Mouse (Mus musculus): Measurements from ENCODE around the gene Ankmy2. TPM values are rescaled to one million over a fixed set of nuclear protein-coding genes. Genes with fewer than 3 reads are reported as not detected.
"Not testable (repeated sequence)": the region's sequence is repeated elsewhere in the genome, so short reads cannot be mapped to it uniquely, and the experiment has no call there.

Gene Ankmy2
- polyA plus RNA-seq, 1 experiment from 2014 or later = 21.4 TPM

DNA sequence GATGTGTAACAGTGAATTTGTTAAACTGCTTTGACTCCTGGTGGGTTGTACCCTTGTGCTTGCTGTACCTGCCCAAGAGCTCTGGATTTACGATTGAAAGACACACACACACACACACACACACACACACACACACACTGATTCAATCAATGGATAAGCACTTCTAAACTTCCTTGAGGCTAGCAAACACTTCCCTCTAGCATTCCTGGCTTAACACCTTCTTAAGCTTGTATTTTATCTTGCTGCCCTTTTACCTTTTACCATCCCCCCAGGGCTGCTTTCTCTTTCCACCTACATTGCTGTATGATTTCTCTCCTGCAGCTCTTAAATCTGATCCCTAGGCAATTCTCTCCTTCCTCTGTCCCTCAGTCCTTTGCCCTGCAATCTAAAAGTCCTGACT is 8.4 kb downstream of the Ankmy2 start:
- no peak overlapping the region for H3K27ac ChIP-seq
- H3K9me3 ChIP-seq = no peaks in the 10 kb centered on the region
- peaks cover 5% of the 10 kb centered on the region for H3K36me3 ChIP-seq (replicated peaks)
- no peaks in the 10 kb centered on the region for H3K27me3 ChIP-seq (ENCODE audit: poor library complexity, severe bottlenecking)
- DNase-seq (ENCODE audit: extremely low spot score, low spot score) = no peak
- H3K4me3 ChIP-seq = no peak overlapping the region
- peaks cover 14% of the 10 kb centered on the region for H3K4me1 ChIP-seq
- WGBS = 27% methylated on average over 1 of the region's 1 CpGs

DNA sequence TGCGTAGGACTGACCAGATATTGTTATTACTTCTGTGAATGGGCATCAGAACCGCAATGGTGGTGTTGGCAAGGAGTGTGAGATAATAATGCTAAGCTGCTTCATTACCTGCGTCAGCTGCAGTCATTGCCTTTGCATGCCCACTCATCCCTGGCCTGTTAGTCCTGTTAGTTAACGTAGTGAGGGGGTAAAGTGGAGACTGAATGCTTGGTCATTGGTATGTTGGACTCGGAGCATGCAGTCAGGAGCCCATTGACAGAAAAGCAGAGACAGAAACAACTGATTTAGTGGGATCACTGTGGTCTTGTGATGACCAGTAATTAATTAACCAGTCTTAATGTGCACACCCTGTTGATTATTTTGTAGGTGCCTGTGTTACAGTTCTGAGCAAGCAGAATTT is 20.3 kb downstream of the Ankmy2 start:
- WGBS = 96% methylated on average over 5 of the region's 5 CpGs
- H3K4me3 ChIP-seq = no peak overlapping the region
- DNase-seq (ENCODE audit: extremely low spot score, low spot score) = no peak
- no peak overlapping the region for H3K27ac ChIP-seq
- no peaks in the 10 kb centered on the region for H3K27me3 ChIP-seq (ENCODE audit: poor library complexity, severe bottlenecking)
- H3K4me1 ChIP-seq = no peaks in the 10 kb centered on the region
- H3K9me3 ChIP-seq = no peaks in the 10 kb centered on the region
- H3K36me3 ChIP-seq (replicated peaks) = peaks cover 65% of the 10 kb centered on the region

DNA sequence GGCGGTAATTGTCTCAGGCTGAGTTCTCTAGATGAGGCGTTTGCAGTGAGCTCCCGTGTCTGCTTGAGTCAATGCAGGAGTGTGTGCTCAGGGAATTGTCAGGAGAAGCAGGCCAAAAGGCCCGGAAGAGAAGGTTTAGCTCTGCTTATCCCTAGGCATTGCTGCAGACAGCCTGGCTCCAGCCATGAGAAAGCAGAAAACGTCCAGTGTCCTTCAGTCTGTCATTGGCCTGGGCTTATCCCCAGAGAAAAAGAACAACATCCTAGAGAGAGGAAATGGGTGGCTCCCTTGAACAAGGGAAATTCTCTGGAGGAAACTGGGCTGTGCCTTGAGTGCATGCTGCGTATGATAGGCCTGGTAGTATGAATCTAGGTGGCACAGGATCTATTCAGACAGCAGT is 25.7 kb downstream of the Ankmy2 start:
- 85% methylated on average over 6 of the region's 6 CpGs for WGBS
- H3K4me3 ChIP-seq = no peak overlapping the region
- no peaks in the 10 kb centered on the region for H3K27me3 ChIP-seq (ENCODE audit: poor library complexity, severe bottlenecking)
- H3K36me3 ChIP-seq (replicated peaks) = peaks cover 54% of the 10 kb centered on the region
- H3K4me1 ChIP-seq = no peaks in the 10 kb centered on the region
- no peak overlapping the region for H3K27ac ChIP-seq
- H3K9me3 ChIP-seq = no peaks in the 10 kb centered on the region
- DNase-seq (ENCODE audit: extremely low spot score, low spot score) = no peak

DNA sequence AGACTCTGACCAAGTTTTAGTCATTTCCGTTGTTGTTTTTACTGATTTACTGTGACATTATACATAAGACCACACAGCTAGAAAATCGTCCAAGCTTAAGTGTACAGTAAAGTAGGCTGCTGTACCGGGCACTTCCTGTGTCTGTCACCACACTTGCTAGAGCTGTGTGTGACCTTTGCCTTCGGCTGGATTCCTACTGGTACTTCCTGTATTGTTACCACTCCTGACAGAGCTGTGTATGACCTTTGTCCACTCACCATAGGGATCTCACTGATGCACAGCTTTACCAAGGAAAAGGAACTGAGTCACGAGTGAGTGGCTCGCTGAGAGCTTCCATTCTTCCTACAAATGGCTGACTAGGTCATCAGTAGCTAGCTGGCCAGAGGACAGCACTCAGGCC is 30.2 kb downstream of the Ankmy2 start:
- H3K4me1 ChIP-seq = no peaks in the 10 kb centered on the region
- no peak overlapping the region for H3K27ac ChIP-seq
- no peak overlapping the region for H3K4me3 ChIP-seq
- no peaks in the 10 kb centered on the region for H3K9me3 ChIP-seq
- H3K36me3 ChIP-seq (replicated peaks) = peaks cover 78% of the 10 kb centered on the region
- no peaks in the 10 kb centered on the region for H3K27me3 ChIP-seq (ENCODE audit: poor library complexity, severe bottlenecking)
- no peak for DNase-seq (ENCODE audit: extremely low spot score, low spot score)
- WGBS = 88% methylated on average over 6 of the region's 6 CpGs

DNA sequence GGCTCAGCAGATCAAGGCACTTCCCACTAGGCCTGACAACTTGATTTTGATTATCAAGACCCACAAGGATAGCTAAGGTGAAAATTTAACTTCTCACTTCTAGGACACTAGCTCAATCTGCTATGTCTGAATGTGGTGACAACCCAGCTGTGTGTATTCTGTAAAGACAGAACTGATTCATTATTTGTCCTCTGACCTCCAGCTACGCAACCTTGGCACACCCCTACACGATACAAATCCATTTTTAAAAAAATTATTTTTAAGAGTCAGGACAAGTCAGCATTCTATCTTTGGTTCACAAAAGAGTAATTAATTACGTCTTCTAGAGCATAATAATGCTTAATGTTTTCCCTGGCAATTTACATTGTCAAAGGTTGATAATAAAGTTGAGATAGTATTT is 32.7 kb downstream of the Ankmy2 start:
- WGBS = 95% methylated on average over 3 of the region's 3 CpGs
- H3K9me3 ChIP-seq = no peaks in the 10 kb centered on the region

DNA sequence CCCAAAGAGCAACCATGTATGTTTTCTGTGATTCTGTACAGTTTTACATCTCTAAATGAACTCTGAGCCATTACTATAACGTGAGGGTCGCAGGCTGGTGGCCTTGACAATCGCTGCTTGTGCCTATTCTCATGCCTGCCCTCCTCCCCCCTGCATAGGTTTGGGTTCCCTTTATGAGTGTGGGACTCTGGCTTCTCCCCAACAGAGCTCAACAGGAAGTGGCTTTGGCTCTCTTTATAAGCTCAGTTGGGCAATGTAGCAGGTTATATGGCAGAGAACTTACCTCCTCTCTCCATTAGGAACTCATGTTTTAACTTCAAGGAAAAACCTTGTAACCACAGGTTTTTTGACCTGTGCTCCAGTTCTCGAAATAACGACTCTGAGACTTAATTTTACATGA is 33.4 kb downstream of the Ankmy2 start:
- Histone ChIP-seq H3K27me3 (ENCODE audit: poor library complexity, severe bottlenecking) (no peaks in the 10 kb centered on the region), H3K36me3 (replicated peaks) (peaks cover 80% of the 10 kb centered on the region), H3K27ac (no peak overlapping the region), H3K4me1 (no peaks in the 10 kb centered on the region), H3K9me3 (no peaks in the 10 kb centered on the region), H3K4me3 (no peak overlapping the region)
- WGBS = 95% methylated on average over 5 of the region's 5 CpGs
- DNase-seq (ENCODE audit: extremely low spot score, low spot score) = no peak

More for the DNA sequence above, 32.7 kb downstream of the Ankmy2 start:
- Histone ChIP-seq H3K4me1 (no peaks in the 10 kb centered on the region), H3K4me3 (no peak overlapping the region), H3K27me3 (ENCODE audit: poor library complexity, severe bottlenecking) (no peaks in the 10 kb centered on the region), H3K27ac (no peak overlapping the region), H3K36me3 (replicated peaks) (peaks cover 73% of the 10 kb centered on the region)
- DNase-seq (ENCODE audit: extremely low spot score, low spot score) = no peak

DNA sequence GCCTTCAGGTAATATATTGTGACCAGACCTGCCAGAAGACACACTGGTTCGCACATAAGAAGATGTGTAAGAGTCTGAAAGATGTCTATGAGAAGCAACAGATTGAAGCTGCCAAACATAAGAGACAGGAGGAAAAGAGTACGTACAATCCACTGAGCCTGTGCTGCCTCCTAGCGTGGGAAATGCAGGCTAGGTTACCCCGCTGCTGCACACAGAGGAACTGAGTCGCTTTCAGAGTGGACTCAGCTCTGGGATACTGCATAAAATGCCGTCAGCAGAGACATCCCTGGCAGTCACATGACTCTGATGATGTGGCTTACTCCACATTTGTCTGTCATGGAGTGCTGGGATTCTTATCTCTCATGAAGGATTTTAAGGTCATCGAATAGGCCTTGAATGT is 38.1 kb downstream of the Ankmy2 start:
- Histone ChIP-seq H3K36me3 (replicated peaks) (peaks cover 80% of the 10 kb centered on the region), H3K4me1 (no peaks in the 10 kb centered on the region), H3K27ac (no peak overlapping the region), H3K27me3 (ENCODE audit: poor library complexity, severe bottlenecking) (no peaks in the 10 kb centered on the region), H3K9me3 (peaks cover 33% of the 10 kb centered on the region), H3K4me3 (no peak overlapping the region)
- no peak for DNase-seq (ENCODE audit: extremely low spot score, low spot score)
- 93% methylated on average over 7 of the region's 7 CpGs for WGBS

DNA sequence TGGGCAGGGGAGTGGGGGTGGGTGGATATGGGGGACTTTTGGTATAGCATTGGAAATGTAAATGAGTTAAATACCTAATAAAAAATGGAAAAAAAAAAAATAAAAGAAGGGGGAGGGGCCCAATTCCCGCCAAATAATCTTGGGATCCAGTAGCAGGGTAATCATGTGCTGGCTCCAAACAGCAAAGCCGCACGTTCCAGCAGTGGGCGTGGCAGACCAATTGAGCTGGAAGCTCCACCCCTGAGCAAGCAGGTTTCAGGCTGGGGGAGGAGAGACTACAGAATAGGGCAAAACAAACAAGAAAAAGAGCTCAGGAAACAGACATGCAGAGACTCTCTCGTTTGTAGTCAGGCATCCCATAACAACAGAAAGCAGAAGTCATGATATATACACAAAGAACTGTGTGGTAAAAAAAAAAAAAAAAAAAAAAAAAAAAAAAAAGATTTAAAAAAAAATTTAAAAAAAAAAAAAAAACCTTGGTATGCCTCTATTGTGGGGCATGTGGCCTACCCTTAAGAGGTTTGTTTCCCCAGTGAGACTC is 48.7 kb downstream of the Ankmy2 start:
- not testable (repeated sequence) for H3K4me3 ChIP-seq; H3K27ac ChIP-seq; H3K9me3 ChIP-seq; H3K4me1 ChIP-seq; H3K36me3 ChIP-seq (replicated peaks); DNase-seq (ENCODE audit: extremely low spot score, low spot score); H3K27me3 ChIP-seq (ENCODE audit: poor library complexity, severe bottlenecking)
- WGBS = 62% methylated on average over 5 of the region's 5 CpGs

DNA sequence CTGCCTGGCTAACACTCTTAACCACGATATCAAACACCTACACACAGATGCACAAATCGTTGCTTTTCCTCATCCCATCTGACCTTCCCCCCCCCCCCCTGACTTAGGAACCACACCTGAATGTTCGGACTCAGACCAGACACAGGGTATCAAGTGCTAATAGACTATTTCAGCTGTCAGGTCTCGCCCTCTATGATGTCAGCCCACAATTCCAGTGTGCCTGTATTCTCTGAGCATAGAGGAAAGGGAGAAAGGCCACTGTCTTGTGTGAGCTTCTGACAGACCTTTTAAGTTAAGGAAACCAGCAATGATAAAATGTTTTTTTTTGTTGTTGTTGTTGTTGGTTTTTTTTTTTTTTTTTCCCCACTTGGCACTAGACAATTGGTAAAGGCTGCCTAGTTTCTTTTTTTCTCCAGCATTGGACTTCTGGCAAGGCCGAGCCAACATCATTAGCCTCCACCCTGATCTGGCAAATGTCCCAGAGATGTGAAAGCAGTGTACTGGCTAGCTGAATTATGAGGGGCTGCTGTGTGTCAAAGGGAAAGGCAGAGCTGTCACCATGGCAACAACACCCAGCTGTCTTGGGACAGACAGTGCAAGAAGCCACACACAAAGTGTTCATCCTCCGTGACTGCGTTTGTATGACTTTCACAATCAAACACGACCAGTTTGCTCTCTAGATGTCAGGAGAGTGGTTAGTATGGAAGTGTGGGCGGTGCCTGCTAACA is 50.3 kb downstream of the Ankmy2 start:
- Histone ChIP-seq H3K9me3 (no peaks in the 10 kb centered on the region), H3K27me3 (ENCODE audit: poor library complexity, severe bottlenecking) (no peaks in the 10 kb centered on the region), H3K27ac (no peak overlapping the region), H3K36me3 (replicated peaks) (no peaks in the 10 kb centered on the region), H3K4me3 (no peak overlapping the region), H3K4me1 (peaks cover 9% of the 10 kb centered on the region)
- 79% methylated on average over 9 of the region's 9 CpGs for WGBS
- no peak for DNase-seq (ENCODE audit: extremely low spot score, low spot score)

DNA sequence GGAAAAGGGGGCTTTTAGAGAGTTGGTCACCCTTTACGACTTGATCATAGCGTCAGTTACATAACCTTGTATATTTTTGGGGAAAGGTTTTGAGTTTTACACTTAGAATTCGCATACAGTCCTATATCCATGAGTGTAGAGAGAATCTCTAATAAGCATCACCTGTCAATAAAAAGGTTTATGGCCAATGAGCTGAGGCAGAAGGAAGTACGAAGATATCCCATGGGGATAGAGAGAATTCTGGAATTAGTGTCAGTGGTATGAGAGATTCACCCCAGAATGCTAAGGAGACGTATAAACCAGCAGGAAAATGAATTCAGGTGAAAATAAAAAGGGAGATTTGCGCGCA is 50.9 kb downstream of the Ankmy2 start:
- peaks cover 9% of the 10 kb centered on the region for H3K4me1 ChIP-seq
- 92% methylated on average over 7 of the region's 7 CpGs for WGBS
- H3K27me3 ChIP-seq (ENCODE audit: poor library complexity, severe bottlenecking) = no peaks in the 10 kb centered on the region
- H3K4me3 ChIP-seq = no peak overlapping the region
- no peak overlapping the region for H3K27ac ChIP-seq
- no peak for DNase-seq (ENCODE audit: extremely low spot score, low spot score)
- no peaks in the 10 kb centered on the region for H3K9me3 ChIP-seq
- no peaks in the 10 kb centered on the region for H3K36me3 ChIP-seq (replicated peaks)

DNA sequence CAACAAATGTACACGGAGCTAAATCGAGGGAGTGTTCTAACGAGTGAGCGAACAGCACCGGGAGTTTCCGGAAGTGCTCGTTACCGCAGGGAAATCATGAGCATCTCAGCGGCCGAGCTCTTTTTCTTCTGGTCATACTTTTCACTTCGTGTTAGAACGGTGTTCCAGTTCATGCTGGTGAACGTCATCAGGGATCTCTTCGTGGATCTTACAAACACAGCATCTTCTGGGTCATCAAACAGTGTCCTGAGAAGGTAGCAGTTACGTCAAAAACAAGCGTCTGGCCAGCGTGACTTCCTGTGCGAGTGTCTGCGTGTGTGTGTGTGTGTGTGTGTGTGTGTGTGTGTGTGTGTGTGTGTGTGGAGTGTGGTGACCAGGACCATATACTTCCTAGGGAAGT is 51.5 kb downstream of the Ankmy2 start:
- Histone ChIP-seq H3K9me3 (no peaks in the 10 kb centered on the region), H3K4me3 (no peak overlapping the region), H3K27me3 (ENCODE audit: poor library complexity, severe bottlenecking) (no peaks in the 10 kb centered on the region), H3K36me3 (replicated peaks) (no peaks in the 10 kb centered on the region), H3K27ac (no peak overlapping the region), H3K4me1 (peaks cover 9% of the 10 kb centered on the region)
- DNase-seq (ENCODE audit: extremely low spot score, low spot score) = no peak
- WGBS = 80% methylated on average over 19 of the region's 19 CpGs

DNA sequence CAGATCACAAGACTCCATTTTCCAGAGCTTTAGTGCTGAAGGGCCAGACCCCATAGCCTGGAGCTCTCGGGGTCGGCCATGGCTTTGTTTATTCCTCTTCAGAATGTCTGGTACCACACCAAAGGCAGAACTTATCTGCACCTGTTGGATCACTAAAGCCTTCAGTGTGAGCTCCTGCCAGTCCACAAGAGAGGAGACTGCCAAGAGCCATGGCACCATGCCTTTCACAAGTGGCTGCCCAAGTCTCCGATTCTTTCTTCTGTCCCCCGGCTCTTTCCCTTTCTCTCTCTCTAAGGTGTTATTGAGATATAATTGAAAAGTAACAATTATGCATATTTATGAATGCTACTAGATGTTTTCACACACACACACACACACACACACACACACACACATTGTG is 53.2 kb downstream of the Ankmy2 start:
- no peak for DNase-seq (ENCODE audit: extremely low spot score, low spot score)
- WGBS = 91% methylated on average over 4 of the region's 4 CpGs

DNA sequence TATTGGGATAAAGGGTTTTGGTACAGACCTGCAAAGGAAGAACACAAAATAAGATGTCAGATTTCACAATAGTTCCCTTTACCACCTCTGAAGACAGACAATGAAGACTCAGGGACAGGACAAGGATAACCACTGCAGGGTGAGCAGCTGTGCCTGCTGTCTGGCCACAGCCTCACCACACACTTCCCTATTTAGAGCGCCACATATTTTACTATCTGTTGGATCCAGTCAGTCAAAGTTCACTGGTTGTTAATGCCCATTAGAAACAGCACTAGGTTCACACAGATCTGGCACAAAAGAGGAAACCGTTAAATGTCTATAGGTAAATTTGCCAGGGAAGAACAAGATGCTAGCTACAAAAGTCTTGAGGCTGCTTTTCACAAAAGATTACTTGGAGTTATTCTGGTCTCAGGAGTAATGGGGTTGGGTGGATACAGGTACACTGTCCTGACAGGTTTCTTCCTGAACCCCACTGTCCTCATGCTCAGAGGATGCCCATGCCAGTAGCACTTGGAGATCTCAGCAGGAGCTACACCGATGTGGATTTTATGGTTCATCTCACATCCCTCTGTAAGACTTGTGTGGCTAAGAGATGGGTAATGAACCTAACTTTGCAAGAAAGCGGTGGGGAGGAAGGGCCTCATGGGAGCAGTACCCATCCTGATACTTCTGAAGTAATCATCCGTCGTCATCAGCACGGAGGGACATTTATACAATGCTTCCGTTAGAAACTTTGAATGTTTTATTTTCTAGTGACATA is 57.7 kb downstream of the Ankmy2 start:
- no peaks in the 10 kb centered on the region for H3K4me1 ChIP-seq
- H3K27ac ChIP-seq = no peak overlapping the region
- 53% methylated on average over 8 of the region's 8 CpGs for WGBS
- no peak overlapping the region for H3K4me3 ChIP-seq
- no peak for DNase-seq (ENCODE audit: extremely low spot score, low spot score)
- 0 out of 2 replicates have a peak, but pooled peaks cover 6% of the 10 kb centered on the region for H3K27me3 ChIP-seq (ENCODE audit: poor library complexity, severe bottlenecking)
- no peaks in the 10 kb centered on the region for H3K36me3 ChIP-seq (replicated peaks)
- H3K9me3 ChIP-seq = no peaks in the 10 kb centered on the region

More for the DNA sequence above, 53.2 kb downstream of the Ankmy2 start:
- Histone ChIP-seq H3K27ac (no peak overlapping the region), H3K9me3 (no peaks in the 10 kb centered on the region), H3K36me3 (replicated peaks) (no peaks in the 10 kb centered on the region), H3K4me1 (peaks cover 9% of the 10 kb centered on the region), H3K4me3 (no peak overlapping the region), H3K27me3 (ENCODE audit: poor library complexity, severe bottlenecking) (no peaks in the 10 kb centered on the region)

Data from forebrain, embryonic 10.5 days (tissue).